Mouse (Mus musculus) embryonic fibroblast, embryonic 13.5 days (primary cell): ENCODE results near the gene Ppm1g.

Experiments used
- CTCF ChIP-seq: IDR thresholded peaks from 2 replicates; pipeline ENCODE4 v1.5.1; 2011; ENCODE audit warnings: mild to moderate bottlenecking, control low read depth, low read length, moderate library complexity, borderline replicate concordance; ENCODE audit not compliant: insufficient read depth
- POLR2A ChIP-seq: IDR thresholded peaks from 2 replicates; pipeline ENCODE4 v1.6.1; 2011; ENCODE audit warnings: low read depth, mild to moderate bottlenecking, control low read depth, low read length, moderate library complexity

DNA sequence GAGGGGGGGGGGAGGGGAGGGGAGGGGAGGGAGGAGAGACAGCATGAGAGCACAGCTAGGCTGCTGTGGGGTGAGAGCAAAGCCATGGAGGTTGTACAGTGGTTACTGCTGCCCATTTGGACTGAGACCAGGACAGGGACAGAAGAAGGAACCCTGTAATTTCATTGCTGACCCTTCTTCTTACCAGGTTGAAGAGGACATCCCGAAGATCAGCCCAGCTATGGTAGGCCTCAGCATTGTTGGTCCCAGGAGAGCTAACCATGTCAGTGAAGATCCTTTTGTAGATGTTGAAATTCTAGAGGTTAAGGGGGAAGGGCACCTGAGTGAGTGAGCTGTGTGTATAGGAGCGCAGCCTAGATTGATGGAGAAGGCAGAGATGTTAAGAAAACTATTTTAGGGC, 34.9 kb upstream of the Ppm1g start:
- TF ChIP-seq CTCF (no peak), POLR2A (no peak)
